Mouse (Mus musculus): ENCODE data around the gene Insm1.

DNA sequence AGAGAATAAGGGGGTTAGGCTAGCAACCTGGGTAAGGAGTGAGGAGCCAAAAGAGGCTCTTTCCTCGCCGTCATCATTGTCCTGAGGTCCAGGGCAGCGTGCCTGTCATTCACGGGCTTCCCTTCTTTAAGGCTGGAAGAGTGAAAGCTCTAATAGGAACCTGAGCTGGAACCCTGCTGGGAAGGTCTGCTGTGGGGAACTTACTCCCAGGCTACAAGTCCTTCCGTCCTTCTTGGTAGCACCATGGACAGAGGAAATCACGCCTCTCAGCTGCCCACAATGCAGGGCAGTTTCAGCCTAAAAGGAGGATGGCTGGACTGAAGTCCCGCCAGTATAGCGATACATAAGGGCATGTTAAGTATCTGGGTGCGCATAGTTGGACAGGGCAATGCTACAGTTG, 4.8 kb downstream of the Insm1 start:
- no peak for TF ChIP-seq POLR2A (IDR thresholded peaks at IDR 0.05; ENCODE audit: control insufficient read depth, extremely low read depth, insufficient read depth, low read length, poor library complexity)
- TF ChIP-seq CTCF (IDR thresholded peaks at IDR 0.05; ENCODE audit: borderline replicate concordance, control insufficient read depth, extremely low read depth, insufficient read depth, low read length, poor library complexity) = no peak

All from thymus, adult 2 months (tissue).